Mouse (Mus musculus) frontal cortex, postnatal 14 days (tissue): ENCODE results near the gene P2rx4.

ENCODE experiments used
- DNase-seq, 2 experiments: peaks; one replicate each; pipeline ENCODE4 v3.0.0; 2022; ENCODE audit warnings: low spot score in 2 of 2

Gene P2rx4

GRCm38 (mm10) chr5:122703574-122703973 lies 3.8 kb upstream of the P2rx4 start:
- no peak for DNase-seq

- DNase-seq, result no peak
These were observed 2.8 kb upstream of the P2rx4 start for GRCm38 (mm10) chr5:122704571-122704970.

GRCm38 (mm10) chr5:122705174-122705573 lies 2.2 kb upstream of the P2rx4 start:
- no peak for DNase-seq

- DNase-seq, result no peak
These were observed 448 bp upstream of the P2rx4 start for GRCm38 (mm10) chr5:122706917-122707275.

- DNase-seq, result no peak
These were observed 1.5 kb downstream of the P2rx4 start for GRCm38 (mm10) chr5:122708819-122709218.

- no peak for DNase-seq
These were observed 8.4 kb downstream of the P2rx4 start for GRCm38 (mm10) chr5:122715723-122716122.

GRCm38 (mm10) chr5:122716793-122717192 lies 9.4 kb downstream of the P2rx4 start:
- DNase-seq, result no peak

- no peak for DNase-seq
These were observed 11.1 kb downstream of the P2rx4 start for GRCm38 (mm10) chr5:122718400-122718799.

- DNase-seq, result no peak
These were observed 11.8 kb downstream of the P2rx4 start for GRCm38 (mm10) chr5:122719168-122719567.

- DNase-seq, result no peak
These were observed 18.1 kb downstream of the P2rx4 start for GRCm38 (mm10) chr5:122725453-122725852.

- DNase-seq, result peak in 1 of 2 experiments; percentile 71
These were observed 18.7 kb downstream of the P2rx4 start for GRCm38 (mm10) chr5:122726068-122726467.

GRCm38 (mm10) chr5:122726595-122726994 lies 19.3 kb downstream of the P2rx4 start:
- DNase-seq, result no peak

- no peak for DNase-seq
These were observed 19.8 kb downstream of the P2rx4 start for GRCm38 (mm10) chr5:122727096-122727495.

GRCm38 (mm10) chr5:122730776-122731175 lies 23.4 kb downstream of the P2rx4 start:
- no peak for DNase-seq

GRCm38 (mm10) chr5:122731321-122731720 lies 24.0 kb downstream of the P2rx4 start:
- peak; percentile 38 to 42 for DNase-seq

- no peak for DNase-seq
These were observed 24.8 kb downstream of the P2rx4 start for GRCm38 (mm10) chr5:122731991-122732673.

GRCm38 (mm10) chr5:122733881-122734280 lies 26.5 kb downstream of the P2rx4 start:
- no peak for DNase-seq

GRCm38 (mm10) chr5:122735853-122736252 lies 28.5 kb downstream of the P2rx4 start:
- DNase-seq, result no peak

- no peak for DNase-seq
These were observed 29.4 kb downstream of the P2rx4 start for GRCm38 (mm10) chr5:122736761-122737160.

- DNase-seq, result no peak
These were observed 36.6 kb downstream of the P2rx4 start for GRCm38 (mm10) chr5:122743880-122744422.

- DNase-seq, result no peak
These were observed 40.6 kb downstream of the P2rx4 start for GRCm38 (mm10) chr5:122747950-122748349.

GRCm38 (mm10) chr5:122754477-122754876 lies 47.1 kb downstream of the P2rx4 start:
- no peak for DNase-seq

- no peak for DNase-seq
These were observed 48.3 kb downstream of the P2rx4 start for GRCm38 (mm10) chr5:122755620-122756019.

GRCm38 (mm10) chr5:122756144-122756543 lies 48.8 kb downstream of the P2rx4 start:
- no peak for DNase-seq
